Mouse (Mus musculus): ENCODE results near the gene Dennd4c. TPM values are rescaled to one million over a fixed set of nuclear protein-coding genes. Genes with fewer than 3 reads are reported as not detected.
"Not testable (repeated sequence)": the region's sequence is repeated elsewhere in the genome, so short reads cannot be mapped to it uniquely, and the experiment has no call there.

Dennd4c gene
- polyA plus RNA-seq, 1 experiment = 2.5 TPM

DNA sequence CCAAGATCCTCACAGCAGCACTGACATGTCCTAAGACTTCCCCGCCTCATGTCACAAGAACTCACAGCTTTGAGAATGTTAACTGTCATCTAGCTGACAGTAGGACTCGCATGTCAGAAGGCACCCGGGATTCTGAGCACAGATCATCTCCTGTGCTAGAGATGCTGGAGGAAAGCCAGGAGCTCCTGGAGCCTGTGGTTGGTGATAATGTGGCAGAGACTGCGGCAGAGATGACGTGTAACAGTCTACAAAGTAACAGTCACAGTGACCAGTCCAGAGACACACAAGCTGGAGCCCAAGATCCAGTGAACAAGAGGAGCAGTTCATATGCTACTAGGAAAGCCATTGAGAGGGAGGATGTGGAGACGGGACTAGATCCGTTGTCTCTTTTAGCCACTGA lies 76.8 kb downstream of the Dennd4c start:
- H3K4me3 ChIP-seq = no peak overlapping the region
- H3ac ChIP-seq (ENCODE audit: control insufficient read depth, insufficient read length) = no peak overlapping the region
- H3K36me3 ChIP-seq (ENCODE audit: control insufficient read depth, insufficient read depth) = peaks cover 43% of the 10 kb centered on the region
- TF ChIP-seq MAX (IDR thresholded peaks at IDR 0.05; ENCODE audit: low read depth) (no peak), MYOG (IDR thresholded peaks at IDR 0.05; ENCODE audit: control insufficient read depth in 1 of 3, insufficient read depth in 1 of 3, insufficient read length in 2 of 3, low read depth in 2 of 3) (no peak), SRF (IDR thresholded peaks at IDR 0.05; ENCODE audit: control insufficient read depth, insufficient read length, low read depth) (no peak), REST (IDR thresholded peaks at IDR 0.05; ENCODE audit: insufficient read depth, insufficient read length) (no peak), MYOD1 (IDR thresholded peaks at IDR 0.05; ENCODE audit: control insufficient read depth in 1 of 3, insufficient read length in 2 of 3, low read depth in 2 of 3) (no peak), USF1 (IDR thresholded peaks at IDR 0.05; ENCODE audit: low read depth) (no peak), CEBPB (IDR thresholded peaks at IDR 0.05; ENCODE audit: insufficient read depth, poor library complexity, severe bottlenecking) (no peak), TCF3 (IDR thresholded peaks at IDR 0.05; ENCODE audit: insufficient read length, low read depth) (no peak), TCF12 (IDR thresholded peaks at IDR 0.05; ENCODE audit: insufficient read depth, poor library complexity, severe bottlenecking) (no peak), POLR2A (IDR thresholded peaks at IDR 0.05; ENCODE audit: insufficient read length, low read depth) (no peak), POLR2AphosphoS2 (IDR thresholded peaks at IDR 0.05; ENCODE audit: insufficient read length, low read depth) (no peak), E2F4 (IDR thresholded peaks at IDR 0.05; ENCODE audit: insufficient read depth) (no peak)
- no peak overlapping the region for H3K4me2 ChIP-seq (ENCODE audit: low read depth)
- H3K27me3 ChIP-seq (ENCODE audit: control insufficient read depth, insufficient read depth, insufficient read length) = no peaks in the 10 kb centered on the region
- no peaks in the 10 kb centered on the region for H3K79me2 ChIP-seq (ENCODE audit: control insufficient read depth, insufficient read depth)

GRCm38 (mm10) chr4:86831896-86832295 lies 83.5 kb downstream of the Dennd4c start:
- H3ac ChIP-seq (ENCODE audit: control insufficient read depth, insufficient read length) = no peak overlapping the region
- no peak overlapping the region for H3K4me3 ChIP-seq
- H3K27me3 ChIP-seq (ENCODE audit: control insufficient read depth, insufficient read depth, insufficient read length) = no peaks in the 10 kb centered on the region
- H3K79me2 ChIP-seq (ENCODE audit: control insufficient read depth, insufficient read depth) = no peaks in the 10 kb centered on the region
- peaks cover 38% of the 10 kb centered on the region for H3K36me3 ChIP-seq (ENCODE audit: control insufficient read depth, insufficient read depth)
- TF ChIP-seq SRF (IDR thresholded peaks at IDR 0.05; ENCODE audit: control insufficient read depth, insufficient read length, low read depth) (no peak), REST (IDR thresholded peaks at IDR 0.05; ENCODE audit: insufficient read depth, insufficient read length) (no peak), MYOD1 (IDR thresholded peaks at IDR 0.05; ENCODE audit: control insufficient read depth in 1 of 3, insufficient read length in 2 of 3, low read depth in 2 of 3) (no peak), E2F4 (IDR thresholded peaks at IDR 0.05; ENCODE audit: insufficient read depth) (no peak), TCF12 (IDR thresholded peaks at IDR 0.05; ENCODE audit: insufficient read depth, poor library complexity, severe bottlenecking) (no peak), POLR2AphosphoS2 (IDR thresholded peaks at IDR 0.05; ENCODE audit: insufficient read length, low read depth) (no peak), TCF3 (IDR thresholded peaks at IDR 0.05; ENCODE audit: insufficient read length, low read depth) (no peak), POLR2A (IDR thresholded peaks at IDR 0.05; ENCODE audit: insufficient read length, low read depth) (no peak), MAX (IDR thresholded peaks at IDR 0.05; ENCODE audit: low read depth) (no peak), CEBPB (IDR thresholded peaks at IDR 0.05; ENCODE audit: insufficient read depth, poor library complexity, severe bottlenecking) (no peak), USF1 (IDR thresholded peaks at IDR 0.05; ENCODE audit: low read depth) (no peak), MYOG (IDR thresholded peaks at IDR 0.05; ENCODE audit: control insufficient read depth in 1 of 3, insufficient read depth in 1 of 3, insufficient read length in 2 of 3, low read depth in 2 of 3) (no peak)
- no peak overlapping the region for H3K4me2 ChIP-seq (ENCODE audit: low read depth)

GRCm38 (mm10) chr4:86841141-86841540 lies 92.8 kb downstream of the Dennd4c start:
- not testable (repeated sequence) for H3K27me3 ChIP-seq (ENCODE audit: control insufficient read depth, insufficient read depth, insufficient read length); H3K79me2 ChIP-seq (ENCODE audit: control insufficient read depth, insufficient read depth); H3K4me3 ChIP-seq; H3ac ChIP-seq (ENCODE audit: control insufficient read depth, insufficient read length); H3K4me2 ChIP-seq (ENCODE audit: low read depth)
- H3K36me3 ChIP-seq (ENCODE audit: control insufficient read depth, insufficient read depth) = peaks cover 31% of the 10 kb centered on the region

GRCm38 (mm10) chr4:86845384-86845783 lies 97.0 kb downstream of the Dennd4c start:
- H3K4me2 ChIP-seq (ENCODE audit: low read depth) = no peak overlapping the region
- no peak overlapping the region for H3ac ChIP-seq (ENCODE audit: control insufficient read depth, insufficient read length)
- TF ChIP-seq TCF3 (IDR thresholded peaks at IDR 0.05; ENCODE audit: insufficient read length, low read depth) = no peak
- no peak for TF ChIP-seq MYOD1 (IDR thresholded peaks at IDR 0.05; ENCODE audit: control insufficient read depth in 1 of 3, insufficient read length in 2 of 3, low read depth in 2 of 3)
- TF ChIP-seq USF1 (IDR thresholded peaks at IDR 0.05; ENCODE audit: low read depth) = no peak
- no peak for TF ChIP-seq POLR2AphosphoS2 (IDR thresholded peaks at IDR 0.05; ENCODE audit: insufficient read length, low read depth)
- no peak for TF ChIP-seq MYOG (IDR thresholded peaks at IDR 0.05; ENCODE audit: control insufficient read depth in 1 of 3, insufficient read depth in 1 of 3, insufficient read length in 2 of 3, low read depth in 2 of 3)
- H3K36me3 ChIP-seq (ENCODE audit: control insufficient read depth, insufficient read depth) = peaks cover 10% of the 10 kb centered on the region
- no peaks in the 10 kb centered on the region for H3K27me3 ChIP-seq (ENCODE audit: control insufficient read depth, insufficient read depth, insufficient read length)
- no peaks in the 10 kb centered on the region for H3K79me2 ChIP-seq (ENCODE audit: control insufficient read depth, insufficient read depth)
- H3K4me3 ChIP-seq = no peak overlapping the region

- H3K36me3 ChIP-seq (ENCODE audit: control insufficient read depth, insufficient read depth) = peaks cover 10% of the 10 kb centered on the region
- no peaks in the 10 kb centered on the region for H3K27me3 ChIP-seq (ENCODE audit: control insufficient read depth, insufficient read depth, insufficient read length)
Measured at GRCm38 (mm10) chr4:86847246-86847645, 98.9 kb downstream of the Dennd4c start.

More at GRCm38 (mm10) chr4:86847246-86847645, 98.9 kb downstream of the Dennd4c start:
- Histone ChIP-seq H3ac (ENCODE audit: control insufficient read depth, insufficient read length) (no peak overlapping the region), H3K4me2 (ENCODE audit: low read depth) (no peak overlapping the region), H3K4me3 (no peak overlapping the region), H3K79me2 (ENCODE audit: control insufficient read depth, insufficient read depth) (no peaks in the 10 kb centered on the region)
- TF ChIP-seq MAX (IDR thresholded peaks at IDR 0.05; ENCODE audit: low read depth) (no peak), REST (IDR thresholded peaks at IDR 0.05; ENCODE audit: insufficient read depth, insufficient read length) (no peak), MYOG (IDR thresholded peaks at IDR 0.05; ENCODE audit: control insufficient read depth in 1 of 3, insufficient read depth in 1 of 3, insufficient read length in 2 of 3, low read depth in 2 of 3) (no peak), CEBPB (IDR thresholded peaks at IDR 0.05; ENCODE audit: insufficient read depth, poor library complexity, severe bottlenecking) (no peak), TCF12 (IDR thresholded peaks at IDR 0.05; ENCODE audit: insufficient read depth, poor library complexity, severe bottlenecking) (no peak), E2F4 (IDR thresholded peaks at IDR 0.05; ENCODE audit: insufficient read depth) (no peak), TCF3 (IDR thresholded peaks at IDR 0.05; ENCODE audit: insufficient read length, low read depth) (no peak), USF1 (IDR thresholded peaks at IDR 0.05; ENCODE audit: low read depth) (no peak), POLR2A (IDR thresholded peaks at IDR 0.05; ENCODE audit: insufficient read length, low read depth) (no peak), SRF (IDR thresholded peaks at IDR 0.05; ENCODE audit: control insufficient read depth, insufficient read length, low read depth) (no peak), MYOD1 (IDR thresholded peaks at IDR 0.05; ENCODE audit: control insufficient read depth in 1 of 3, insufficient read length in 2 of 3, low read depth in 2 of 3) (no peak), POLR2AphosphoS2 (IDR thresholded peaks at IDR 0.05; ENCODE audit: insufficient read length, low read depth) (no peak)

Data from myocyte (in vitro differentiated cells).